Mouse (Mus musculus) spleen, adult 2 months (tissue): ENCODE results near the gene Prl2c3. TPM values are rescaled to one million over a fixed set of nuclear protein-coding genes. Genes with fewer than 3 reads are reported as not detected.
"Not testable (repeated sequence)": the region's sequence is repeated elsewhere in the genome, so short reads cannot be mapped to it uniquely, and the experiment has no call there.

ENCODE experiments used
- DNase-seq, 2 experiments: peaks; one replicate each; pipeline versions ENCODE4 v3.0.0 to v3.0.0-alpha.2; 2012 to 2021; ENCODE audit warnings: low spot score in 2 of 2, low read depth in 1 of 2
- H3K27ac ChIP-seq: fragments of 200-500 bp; 2 replicates; pipeline ENCODE4 v1.5.1; 2012; ENCODE audit warnings: low read length, inconsistent platforms; ENCODE audit not compliant: insufficient read depth
- H3K27me3 ChIP-seq: fragments of 200-500 bp; 2 replicates; pipeline ENCODE4 v1.6.1; 2012; ENCODE audit warnings: mild to moderate bottlenecking, moderate library complexity, low read length, inconsistent platforms; ENCODE audit not compliant: control insufficient read depth, insufficient read depth
- H3K36me3 ChIP-seq: fragments of 200-500 bp; 2 replicates; pipeline ENCODE4 v1.6.1; 2012; ENCODE audit warnings: mild to moderate bottlenecking, low read length, inconsistent platforms; ENCODE audit not compliant: control insufficient read depth, insufficient read depth
- H3K4me1 ChIP-seq: fragments of 200-500 bp; 2 replicates; pipeline ENCODE4 v1.6.1; 2011; ENCODE audit warnings: inconsistent platforms; ENCODE audit not compliant: control insufficient read depth, insufficient read depth, insufficient read length
- H3K4me3 ChIP-seq: fragments of 200-500 bp; 2 replicates; pipeline ENCODE4 v1.5.1; 2011; ENCODE audit warnings: mild to moderate bottlenecking, inconsistent platforms; ENCODE audit not compliant: insufficient read depth, insufficient read length; ENCODE audit errors: extremely low read depth
- CTCF ChIP-seq: fragments of 200-500 bp; IDR thresholded peaks from 2 replicates; pipeline ENCODE4 v1.5.1; 2011; ENCODE audit warnings: mild to moderate bottlenecking, inconsistent platforms; ENCODE audit not compliant: insufficient read depth, insufficient read length, insufficient replicate concordance; ENCODE audit errors: extremely low read depth
- POLR2A ChIP-seq: fragments of 200-500 bp; IDR thresholded peaks from 2 replicates; pipeline ENCODE4 v1.6.1; 2011; ENCODE audit warnings: low read depth, low read length, inconsistent platforms
- WGBS: fragments of 180-500 bp; shearing (Covaris S2); methylation state at CpG from one replicate; pipeline ENCODE4 v1.1.7; 2018; 5-methylcytosine and 5-hydroxymethylcytosine counted together
- polyA plus RNA-seq: library from polyadenylated mRNA; depleted of rRNA; stranded (reverse); fragments of >200 nt; gene quantifications from 2 replicates; pipeline ENCODE4 v1.2.3, GENCODE M21; 2012; rRNA removed

Prl2c3 gene
- polyA plus RNA-seq, 1 experiment: not detected

- TF ChIP-seq CTCF (no peak), POLR2A (no peak)
- H3K4me3 ChIP-seq: no peak overlapping the region
- H3K27ac ChIP-seq: no peak overlapping the region
- no peaks in the 10 kb centered on the region for H3K27me3 ChIP-seq
- DNase-seq: no peak
- no peaks in the 10 kb centered on the region for H3K4me1 ChIP-seq
- no peaks in the 10 kb centered on the region for H3K36me3 ChIP-seq
- 57% methylated on average over 2 of the region's 2 CpGs for WGBS
Measured at GRCm38 (mm10) chr13:12809591-12809990, 9.7 kb upstream of the Prl2c3 start.

DNA sequence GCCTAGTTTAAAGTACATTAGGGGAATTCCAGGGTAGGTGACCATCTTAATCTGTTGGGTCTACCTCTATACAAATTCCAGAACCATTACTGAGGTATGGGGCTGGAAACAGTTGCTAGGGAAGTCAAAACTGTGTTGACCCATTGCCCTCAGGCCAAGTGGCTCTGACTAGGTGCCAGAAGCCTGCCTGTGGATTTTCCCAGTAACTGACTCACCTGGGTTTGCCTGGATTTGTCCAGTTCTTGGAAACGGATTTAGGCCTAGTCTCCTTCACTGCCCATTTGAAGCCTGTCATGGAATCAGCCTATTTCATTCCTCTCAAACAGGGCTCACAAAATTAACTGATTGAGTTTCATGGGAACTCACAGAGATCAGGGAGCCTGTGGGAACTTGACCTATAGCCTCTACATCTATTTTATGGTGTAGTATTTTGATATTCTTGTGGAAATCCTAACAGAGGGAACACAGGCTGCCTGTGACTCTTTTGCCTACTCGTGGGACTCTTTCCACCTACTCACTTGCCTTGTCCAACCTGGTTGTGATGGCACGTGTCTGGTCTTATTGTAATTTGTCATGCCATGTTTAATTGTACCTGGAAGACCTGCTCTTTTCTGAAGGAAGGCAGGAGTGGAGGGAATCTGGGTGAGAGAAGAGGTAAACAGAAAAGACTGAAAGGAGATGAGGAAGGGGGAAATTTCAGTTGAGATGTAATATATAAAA, 9.1 kb upstream of the Prl2c3 start:
- 69% methylated on average over 3 of the region's 3 CpGs for WGBS
- not testable (repeated sequence) for H3K4me3 ChIP-seq, DNase-seq, H3K4me1 ChIP-seq, H3K27ac ChIP-seq, H3K36me3 ChIP-seq, H3K27me3 ChIP-seq

GRCm38 (mm10) chr13:12806496-12806895, 6.6 kb upstream of the Prl2c3 start:
- DNase-seq, H3K27ac ChIP-seq, H3K4me3 ChIP-seq, H3K27me3 ChIP-seq, H3K4me1 ChIP-seq, H3K36me3 ChIP-seq: not testable (repeated sequence)
- WGBS: 56% methylated on average over 4 of the region's 4 CpGs

GRCm38 (mm10) chr13:12769442-12770091, 30.3 kb downstream of the Prl2c3 start:
- 79% methylated on average over 6 of the region's 6 CpGs for WGBS
- H3K4me3 ChIP-seq, H3K36me3 ChIP-seq, H3K27me3 ChIP-seq, DNase-seq, H3K27ac ChIP-seq, H3K4me1 ChIP-seq: not testable (repeated sequence)

Other genes with a start within 250 kb of the Prl2c3 start
- 12.8 and 23.1 TPM in 2 replicates for gene Ero1lb, start 234.2 kb downstream of the Prl2c3 start, polyA plus RNA-seq
- not detected in 2 replicates for gene Prl2c2, start 205.3 kb upstream of the Prl2c3 start, polyA plus RNA-seq